Mouse (Mus musculus) cortical plate, adult 2 months (tissue): Measurements from ENCODE around the gene Hspg2.

ENCODE experiments used
- CTCF ChIP-seq: fragments of 200-500 bp; IDR thresholded peaks from 2 replicates; pipeline ENCODE4 v1.5.1; 2011; ENCODE audit warnings: mild to moderate bottlenecking, control low read depth, low read length; ENCODE audit not compliant: insufficient read depth; ENCODE audit errors: extremely low read depth
- POLR2A ChIP-seq: fragments of 200-500 bp; IDR thresholded peaks from 2 replicates; pipeline ENCODE4 v1.6.1; 2011; ENCODE audit warnings: mild to moderate bottlenecking, low read length, control low read depth; ENCODE audit not compliant: insufficient read depth; ENCODE audit errors: extremely low read depth

DNA sequence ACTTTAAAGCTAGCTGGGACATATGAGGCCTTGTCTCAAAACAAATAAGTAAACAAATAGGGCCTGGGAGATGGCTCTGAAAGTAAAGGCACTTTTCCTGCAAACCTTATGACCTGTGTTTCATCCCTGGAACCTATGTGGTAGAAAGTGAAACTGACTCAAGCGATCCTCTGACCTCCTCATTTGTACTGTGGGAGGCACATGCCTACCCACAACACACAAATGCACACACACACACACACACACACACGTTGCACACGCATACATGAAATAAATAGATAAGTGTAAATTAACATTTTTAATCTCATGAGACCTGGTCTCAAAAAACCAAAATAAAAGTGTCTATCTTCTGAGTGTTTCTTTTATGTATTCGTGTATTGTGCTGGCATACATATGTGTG is 22.7 kb upstream of the Hspg2 start:
- no peak for TF ChIP-seq CTCF
- TF ChIP-seq POLR2A: no peak
